Comparison of ENCODE assay signal across 23 mouse cellular contexts in the genomic region with DNA sequence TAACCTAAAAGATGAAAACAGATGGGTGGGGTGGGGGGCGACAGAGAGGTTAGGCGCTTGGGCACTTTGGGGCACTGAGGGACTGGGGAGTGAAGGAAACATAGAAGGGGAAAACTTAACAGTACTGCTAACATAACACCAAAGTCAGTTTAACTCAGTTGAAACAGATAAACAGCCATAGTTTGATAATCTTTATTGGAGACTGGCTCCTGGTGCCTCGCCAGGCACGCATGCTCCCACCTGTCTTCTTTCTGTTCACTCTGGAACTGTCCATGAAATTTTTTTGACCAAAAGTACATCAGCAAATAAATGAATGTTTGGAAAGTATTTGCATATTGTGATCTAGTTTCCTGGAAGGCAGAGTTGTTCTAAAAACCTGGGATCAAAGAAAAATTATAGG. TPM values are rescaled to one million over a fixed set of nuclear protein-coding genes. Genes with fewer than 3 reads are reported as not detected.
"Had no signal": no experiment of that assay in that cellular context is flagged by ENCODE, and none has a peak within 500 bp of the region (broad histone marks: within the 10 kb centered on the region; RNA-seq: fewer than 3 reads in every experiment).

No protein-coding gene starts in this region.

- H3K9me3 ChIP-seq: neural tube, embryonic 12.5 days; neural tube, embryonic 13.5 days; neural tube, embryonic 15.5 days; stomach, embryonic 15.5 days had no signal

- H3K4me1 ChIP-seq: neural tube, embryonic 12.5 days; neural tube, embryonic 13.5 days; neural tube, embryonic 15.5 days; stomach, embryonic 15.5 days had no signal

- H3K9ac ChIP-seq: neural tube, embryonic 12.5 days; neural tube, embryonic 13.5 days; neural tube, embryonic 15.5 days; stomach, embryonic 15.5 days had no signal

- H3K36me3 ChIP-seq: neural tube, embryonic 12.5 days; neural tube, embryonic 13.5 days; neural tube, embryonic 15.5 days had no signal

- DNase-seq: retina, postnatal 1 day; right cerebral cortex, adult 18-20 months; right cerebral cortex, postnatal 14 days; right cerebral cortex, postnatal 25 days; right cerebral cortex, postnatal 4 days; spleen, adult 18-20 months; thymus, adult 18-20 months; thymus, adult 2 months; thymus, postnatal 14 days; thymus, postnatal 36 days; thymus, postnatal 4 days had no signal

- H3K27me3 ChIP-seq: neural tube, embryonic 12.5 days; neural tube, embryonic 13.5 days; neural tube, embryonic 15.5 days; stomach, embryonic 15.5 days had no signal

- H3K4me2 ChIP-seq: neural tube, embryonic 12.5 days; neural tube, embryonic 13.5 days; neural tube, embryonic 15.5 days; stomach, embryonic 15.5 days had no signal

- H3K4me3 ChIP-seq: neural tube, embryonic 12.5 days; neural tube, embryonic 13.5 days; neural tube, embryonic 15.5 days; stomach, embryonic 15.5 days had no signal

- H3K27ac ChIP-seq: neural tube, embryonic 12.5 days; neural tube, embryonic 13.5 days; neural tube, embryonic 15.5 days; stomach, embryonic 15.5 days; stomach, postnatal 0 days had no signal

RNA-seq across cellular contexts. Expression of gene Lmod2, which starts 43.7 kb away (rescaled TPM):
- total RNA-seq: neutrophil, adult 5-6 weeks had no signal
- polyA plus RNA-seq: neural tube, embryonic 12.5 days; neural tube, embryonic 14.5 days; small intestine, adult 2 months; spleen, adult 2 months; stomach, embryonic 14.5 days; stomach, postnatal 0 days; testis, adult 2 months; urinary bladder, adult 2 months had no signal
